Mouse (Mus musculus) testis, adult 2 months (tissue): ENCODE data around the gene Plcg1.

Experiments used
- CTCF ChIP-seq: fragments of 200-500 bp; IDR thresholded peaks from 2 replicates; pipeline ENCODE4 v1.5.1; 2012; ENCODE audit warnings: low read depth, mild to moderate bottlenecking, inconsistent platforms, low read length, moderate library complexity; ENCODE audit not compliant: control insufficient read depth, insufficient read depth, insufficient replicate concordance
- POLR2A ChIP-seq: fragments of 200-500 bp; IDR thresholded peaks from 2 replicates; pipeline ENCODE4 v1.6.1; 2012; ENCODE audit warnings: low read depth, mild to moderate bottlenecking, inconsistent platforms, low read length, moderate library complexity; ENCODE audit not compliant: control insufficient read depth

- TF ChIP-seq CTCF (no peak), POLR2A (no peak)
Observed at GRCm38 (mm10) chr2:160771325-160772276, 40.5 kb downstream of the Plcg1 start.
